Mouse (Mus musculus) erythroblast, embryonic 14.5 days (primary cell): ENCODE measurements around the gene Rbm5. TPM values are rescaled to one million over a fixed set of nuclear protein-coding genes. Genes with fewer than 3 reads are reported as not detected.

ENCODE experiments used
- H3K27me3 ChIP-seq: 2 replicates; pipeline ENCODE4 v1.6.1; 2012; ENCODE audit warnings: inconsistent platforms; ENCODE audit not compliant: control insufficient read depth
- H3K36me3 ChIP-seq: 2 replicates; pipeline ENCODE4 v1.6.1; 2012; ENCODE audit warnings: mild to moderate bottlenecking, inconsistent platforms; ENCODE audit not compliant: control insufficient read depth
- H3K4me1 ChIP-seq: 2 replicates; pipeline ENCODE4 v1.6.1; 2012; ENCODE audit warnings: inconsistent platforms; ENCODE audit not compliant: control insufficient read depth
- H3K4me3 ChIP-seq: replicated peaks from 2 replicates; pipeline ENCODE3; 2012; ENCODE audit warnings: moderate library complexity, mild to moderate bottlenecking, inconsistent platforms
- H3K9me3 ChIP-seq: 2 replicates; pipeline ENCODE4 v1.6.1; 2012; ENCODE audit warnings: low read length, inconsistent platforms, mixed read lengths; ENCODE audit not compliant: control insufficient read depth
- GATA1 ChIP-seq: IDR thresholded peaks from 2 replicates; pipeline ENCODE4 v1.6.1; 2012; ENCODE audit warnings: low read length, inconsistent platforms, mixed read lengths
- TAL1 ChIP-seq: IDR thresholded peaks from 3 replicates; pipeline ENCODE4 v1.6.1; 2012; ENCODE audit warnings: low read length, inconsistent platforms, mixed read lengths
- polyA plus RNA-seq: library from polyadenylated mRNA; stranded (reverse); fragments of >175 nt; gene quantifications from 2 replicates; pipeline ENCODE4 v1.2.3, GENCODE M21; 2012

Gene Rbm5
- polyA plus RNA-seq, 1 experiment, result 0.76 TPM

DNA sequence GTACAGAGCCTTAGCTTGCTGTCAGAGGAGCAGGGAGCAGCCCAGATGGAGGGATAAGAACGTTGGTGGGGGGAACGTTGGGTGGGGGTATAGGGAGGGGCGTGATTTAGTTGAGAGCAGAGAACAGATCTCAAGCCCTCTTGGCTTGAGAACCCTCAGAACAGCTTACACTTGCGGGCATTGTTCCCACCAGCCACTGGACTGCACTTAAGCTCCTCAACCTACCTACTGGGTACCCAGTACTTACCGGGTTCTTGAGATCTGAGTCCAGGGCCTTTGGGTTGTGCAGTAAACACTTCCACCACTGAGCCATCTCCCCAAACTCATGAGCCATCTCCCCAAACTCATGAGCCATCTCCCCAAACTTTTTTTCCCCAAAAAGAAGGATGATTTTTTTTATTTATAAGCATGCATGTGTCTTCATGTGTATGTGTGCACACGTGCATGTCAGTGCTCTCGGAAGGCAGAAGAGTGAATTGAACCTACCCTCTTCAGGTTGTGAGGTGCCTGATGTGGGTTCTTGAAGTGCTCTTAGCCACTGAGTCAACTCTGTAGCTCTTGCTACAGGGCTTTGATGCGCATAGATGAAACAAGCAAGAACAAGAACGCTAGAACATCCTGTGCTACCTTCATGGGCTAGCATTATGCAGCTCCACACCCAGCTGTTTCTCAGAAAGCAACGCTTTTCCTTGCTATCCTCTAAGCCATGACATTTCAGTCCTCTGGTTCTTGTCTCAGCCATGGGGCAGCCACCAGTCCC is 51.8 kb downstream of the Rbm5 start:
- Histone ChIP-seq H3K27me3 (peaks cover 52% of the 10 kb centered on the region), H3K36me3 (no peaks in the 10 kb centered on the region), H3K4me1 (peaks cover 12% of the 10 kb centered on the region), H3K9me3 (no peaks in the 10 kb centered on the region), H3K4me3 (no peak overlapping the region)
- no peak for TF ChIP-seq GATA1
- no peak for TF ChIP-seq TAL1

DNA sequence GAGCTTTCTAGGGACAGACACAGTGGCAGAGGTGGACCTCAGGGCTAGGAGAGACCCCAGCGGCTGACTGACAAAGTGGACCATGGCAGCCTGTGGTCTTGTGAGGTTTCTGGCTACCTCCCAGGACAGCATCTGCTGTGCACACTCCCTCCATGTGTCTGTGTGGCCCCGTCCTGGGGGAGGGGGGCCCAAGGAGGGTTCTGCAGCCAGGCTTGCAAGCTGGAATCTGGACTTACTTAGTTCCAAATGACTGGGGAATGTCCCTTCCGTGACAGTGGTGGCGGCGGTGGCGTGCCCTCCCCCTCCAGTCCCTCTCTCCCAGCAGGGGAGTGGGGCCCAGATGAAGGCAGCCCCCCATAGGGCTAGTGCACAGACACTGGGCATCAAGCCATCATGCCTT is 53.8 kb downstream of the Rbm5 start:
- Histone ChIP-seq H3K4me1 (no peaks in the 10 kb centered on the region), H3K27me3 (peaks cover 48% of the 10 kb centered on the region), H3K9me3 (no peaks in the 10 kb centered on the region), H3K4me3 (no peak overlapping the region), H3K36me3 (no peaks in the 10 kb centered on the region)
- TF ChIP-seq TAL1 (no peak), GATA1 (no peak)

DNA sequence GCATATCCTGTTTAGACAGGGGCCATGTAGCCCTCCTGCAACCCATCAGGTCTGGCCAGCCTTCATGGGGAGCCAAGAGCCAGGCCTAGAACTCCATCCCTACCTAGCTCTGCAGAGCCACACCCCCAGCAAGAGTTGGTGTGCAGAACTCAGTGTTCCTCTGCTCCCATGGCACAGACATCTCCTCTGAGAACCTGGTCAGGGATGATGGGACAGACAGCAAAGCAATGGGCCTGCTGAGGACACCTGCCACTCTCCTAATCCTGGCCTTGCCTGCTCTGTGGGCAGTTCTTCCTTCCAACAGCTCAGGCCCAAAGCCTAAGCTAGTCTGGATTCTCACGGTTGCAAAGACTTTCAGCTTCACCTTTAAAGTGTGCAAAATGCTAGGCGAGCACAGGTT is 55.2 kb downstream of the Rbm5 start:
- H3K4me1 ChIP-seq, result no peaks in the 10 kb centered on the region
- no peaks in the 10 kb centered on the region for H3K36me3 ChIP-seq
- TF ChIP-seq TAL1, result no peak
- no peak for TF ChIP-seq GATA1
- H3K4me3 ChIP-seq, result no peak overlapping the region
- H3K27me3 ChIP-seq, result peaks cover 61% of the 10 kb centered on the region
- H3K9me3 ChIP-seq, result no peaks in the 10 kb centered on the region

DNA sequence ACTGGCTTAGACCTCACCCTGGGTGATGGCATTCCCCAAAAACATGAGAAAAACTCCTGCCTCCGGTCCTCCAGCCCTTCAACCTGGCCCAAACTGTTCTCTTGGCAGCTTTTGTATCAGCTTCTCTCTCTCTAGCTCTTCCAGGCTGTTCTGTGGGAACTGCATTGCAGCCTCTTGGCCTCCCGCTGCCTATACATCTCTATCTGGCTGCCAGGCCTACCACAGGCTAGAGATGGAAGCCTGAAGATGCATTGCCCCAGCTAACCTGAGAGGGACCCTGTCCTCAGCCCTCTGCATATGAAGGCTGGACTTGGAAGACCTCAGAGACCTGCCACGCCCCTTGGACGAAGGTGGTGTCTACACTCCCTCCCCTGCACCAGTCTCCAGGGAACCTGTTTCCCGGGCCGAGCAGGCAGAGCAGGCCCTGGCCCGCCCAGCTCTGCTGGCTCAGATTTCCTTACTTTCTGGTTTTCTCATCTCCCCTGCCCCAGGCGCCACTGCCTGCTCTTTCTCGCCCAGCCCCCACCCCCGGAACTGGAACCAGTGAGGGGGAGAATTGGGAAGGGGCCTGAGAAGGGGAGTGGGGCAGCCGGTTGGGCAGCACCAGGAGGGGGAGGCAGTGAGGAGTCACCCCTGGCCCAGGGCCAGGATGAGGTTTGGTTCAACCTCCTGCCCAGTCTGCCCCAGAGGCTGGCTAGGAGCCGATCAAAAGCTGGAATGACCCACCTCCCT is 56.4 kb downstream of the Rbm5 start:
- TF ChIP-seq GATA1, result no peak
- no peak for TF ChIP-seq TAL1
- Histone ChIP-seq H3K4me3 (no peak overlapping the region), H3K36me3 (no peaks in the 10 kb centered on the region), H3K4me1 (peaks cover 10% of the 10 kb centered on the region), H3K27me3 (peaks cover 69% of the 10 kb centered on the region), H3K9me3 (no peaks in the 10 kb centered on the region)

DNA sequence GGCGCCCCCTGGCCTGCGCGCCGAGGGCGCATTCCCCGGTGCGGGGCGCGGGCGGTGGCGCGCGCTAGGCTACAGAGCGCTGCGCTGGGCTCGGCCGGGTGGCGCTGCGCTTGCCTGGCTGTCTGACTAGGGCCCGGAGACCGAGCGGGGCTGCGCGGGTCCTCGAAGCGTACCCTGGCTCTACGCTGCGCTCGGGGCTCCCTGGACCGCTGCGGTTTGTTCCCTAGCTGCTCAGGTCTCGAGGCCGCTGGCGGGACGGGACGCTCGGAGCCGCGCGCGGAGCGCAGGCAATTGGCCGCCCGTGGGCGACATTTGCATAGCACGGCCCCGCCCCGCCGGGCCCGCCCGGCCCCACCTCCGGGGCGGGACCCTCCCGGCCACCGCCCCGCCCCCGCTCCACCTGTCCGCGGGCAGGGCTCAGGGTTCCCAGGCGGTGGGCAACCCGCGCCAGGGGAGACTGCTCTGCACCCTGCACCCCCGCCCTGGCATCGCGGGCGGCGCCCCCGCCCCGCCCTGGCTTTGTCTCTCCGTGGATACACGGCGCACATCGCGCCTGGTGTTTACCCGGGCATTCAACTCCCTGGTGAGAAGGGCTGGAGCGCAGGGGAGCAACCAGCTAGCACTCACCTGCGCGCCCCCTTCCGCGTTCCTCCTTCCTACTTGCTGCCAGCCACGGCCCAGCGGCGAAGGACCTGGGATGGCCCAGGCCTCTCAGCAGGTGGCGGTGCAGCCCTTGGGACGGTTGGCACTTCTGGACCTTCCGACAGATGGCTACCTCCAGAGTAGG is 60.9 kb downstream of the Rbm5 start, which contains the start of gene Sema3f:
Gene Sema3f (minus strand): TSS at position 779 of the 787 bp plus-strand sequence.
- Histone ChIP-seq H3K27me3 (peaks cover 88% of the 10 kb centered on the region), H3K4me3 (peak within 1 kb of the TSS; percentile 55), H3K9me3 (peaks cover 2% of the 10 kb centered on the region; the same call in 1 of the 2 replicates), H3K4me1 (peaks cover 17% of the 10 kb centered on the region), H3K36me3 (no peaks in the 10 kb centered on the region)
- TF ChIP-seq GATA1 (no peak), TAL1 (no peak)

DNA sequence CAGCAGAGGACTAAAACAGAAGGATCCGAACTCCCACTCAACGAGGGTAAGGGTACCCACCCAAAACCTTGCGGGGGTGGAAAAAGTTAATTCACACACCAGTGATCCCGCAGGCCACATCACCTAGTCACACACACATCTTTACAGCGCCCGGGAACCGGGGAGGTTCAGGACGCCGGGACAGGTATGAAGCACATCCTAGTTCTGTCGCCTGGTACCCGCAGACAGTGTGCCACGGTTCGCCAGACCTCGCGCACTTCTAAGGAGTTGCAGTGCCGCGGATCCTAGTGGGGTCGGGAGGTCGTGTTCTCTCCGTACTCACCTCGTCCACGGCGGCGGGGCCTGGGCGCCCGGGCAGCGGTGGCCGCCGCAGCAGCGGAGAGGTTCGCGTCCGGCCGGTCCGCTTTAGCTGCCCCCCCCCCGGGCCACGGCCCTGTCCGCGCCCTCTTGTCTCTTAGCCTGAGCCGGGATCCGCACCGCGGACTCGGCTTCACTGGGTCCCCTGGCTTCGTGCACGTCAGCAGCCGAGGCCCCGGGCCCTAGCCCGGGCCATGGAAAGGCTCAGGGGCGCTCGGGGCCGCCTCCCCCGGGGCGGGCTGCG is 61.6 kb downstream of the Rbm5 start:
- Histone ChIP-seq H3K9me3 (peaks cover 2% of the 10 kb centered on the region; the same call in 1 of the 2 replicates), H3K4me1 (peaks cover 17% of the 10 kb centered on the region), H3K36me3 (no peaks in the 10 kb centered on the region), H3K27me3 (peaks cover 87% of the 10 kb centered on the region), H3K4me3 (peak overlapping the region; percentile 55)
- no peak for TF ChIP-seq GATA1
- no peak for TF ChIP-seq TAL1

DNA sequence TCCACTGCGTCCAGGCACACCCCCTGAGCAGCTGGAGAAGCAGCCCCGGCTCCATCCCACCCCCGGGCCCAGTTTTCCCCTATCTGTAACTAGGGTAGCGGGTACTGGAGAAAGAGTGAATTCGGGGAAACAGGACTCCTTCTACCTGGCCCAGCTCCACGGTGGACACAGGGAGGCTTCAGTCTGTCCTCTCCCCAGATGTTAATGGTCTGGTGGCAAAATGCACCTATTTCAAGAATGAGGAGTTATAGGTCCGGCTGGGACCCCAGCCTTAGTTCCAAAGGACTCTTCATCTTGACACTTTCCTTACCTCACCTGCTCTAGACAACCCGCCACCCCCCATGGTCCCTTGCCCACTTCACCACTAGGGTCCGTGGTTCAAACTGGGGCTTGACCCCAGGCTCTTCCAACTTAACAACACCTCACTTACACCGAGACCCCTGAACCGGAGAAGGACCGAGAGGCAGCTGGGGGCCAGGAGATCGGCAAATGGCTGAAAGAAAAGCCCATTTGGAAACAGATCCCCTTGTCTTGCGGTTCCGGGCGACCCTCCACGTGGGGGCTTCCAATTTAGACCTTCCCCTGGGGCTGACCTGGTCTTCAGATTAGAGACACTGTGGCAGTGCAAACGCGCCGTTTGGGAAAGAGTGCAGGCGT is 62.2 kb downstream of the Rbm5 start:
- Histone ChIP-seq H3K36me3 (no peaks in the 10 kb centered on the region), H3K9me3 (peaks cover 2% of the 10 kb centered on the region; the same call in 1 of the 2 replicates), H3K27me3 (peaks cover 84% of the 10 kb centered on the region), H3K4me3 (no peak overlapping the region), H3K4me1 (peaks cover 17% of the 10 kb centered on the region)
- no peak for TF ChIP-seq TAL1
- TF ChIP-seq GATA1, result no peak

DNA sequence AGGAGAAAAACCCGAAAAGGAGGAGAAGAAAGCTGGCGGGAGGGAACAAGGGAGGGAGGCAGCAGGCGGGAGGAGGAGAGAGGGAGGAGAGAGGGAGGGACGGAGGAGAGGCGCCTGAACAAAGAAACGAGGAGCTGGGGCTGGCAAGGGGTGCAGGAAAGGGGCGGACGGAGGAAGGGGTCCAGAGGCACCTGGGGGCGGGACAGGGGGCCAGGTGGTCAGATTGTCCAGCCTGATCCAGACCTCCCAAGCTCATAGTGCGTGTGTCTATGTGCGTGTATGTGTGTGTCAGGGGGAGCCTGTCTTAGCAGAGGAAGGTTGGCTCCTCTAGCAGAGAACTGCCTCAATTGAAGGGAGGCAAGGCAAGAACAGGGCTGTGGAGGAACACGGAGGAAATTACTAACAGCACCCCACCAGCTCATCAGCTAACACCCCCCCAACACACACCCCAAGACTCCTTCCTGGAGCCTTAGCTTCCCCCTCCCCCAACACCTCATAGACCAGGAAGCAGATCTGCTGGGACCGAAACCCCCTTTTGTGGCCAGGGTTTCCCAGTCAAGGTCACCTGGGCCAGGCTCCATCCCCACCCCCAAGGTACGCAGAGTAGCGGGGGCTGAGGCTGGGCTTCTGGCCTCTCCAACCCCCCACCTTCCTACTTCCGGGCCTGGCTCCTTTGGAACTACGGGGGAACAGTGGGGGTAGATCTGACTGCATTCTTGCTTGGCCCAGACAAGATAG is 62.9 kb downstream of the Rbm5 start:
- Histone ChIP-seq H3K4me3 (no peak overlapping the region), H3K4me1 (peaks cover 17% of the 10 kb centered on the region), H3K9me3 (peaks cover 2% of the 10 kb centered on the region; the same call in 1 of the 2 replicates), H3K27me3 (peaks cover 81% of the 10 kb centered on the region), H3K36me3 (no peaks in the 10 kb centered on the region)
- no peak for TF ChIP-seq GATA1
